Mouse (Mus musculus) lung, postnatal 0 days (tissue): ENCODE measurements at regions not wholly inside any gene's neighbourhood (a gene's known extent, or its start where the extent isn't known, plus 50 kb on each side); places are given as distances from the start of the nearest gene placed in this dataset.

ENCODE experiments used
- ATAC-seq: fragments of 200-750 bp; cut with Nextera tagmentation; 2 replicates; pipeline ENCODE4 v1.8.0; 2017; ENCODE audit warnings: moderate library complexity
- DNase-seq: peaks from one replicate; pipeline ENCODE4 v3.0.0-alpha.2; 2016; ENCODE audit warnings: low spot score
- H3K27ac ChIP-seq: fragments of 300-500 bp; sonication (generic); 2 replicates; pipeline ENCODE4 v1.5.1; 2014; ENCODE audit warnings: antibody characterized with exemption, mild to moderate bottlenecking, low read length, mixed read lengths
- H3K27me3 ChIP-seq: fragments of 300-500 bp; sonication (generic); replicated peaks from 2 replicates; pipeline ENCODE4 v1.6.1; 2014; ENCODE audit warnings: low read length, mixed read lengths; ENCODE audit not compliant: insufficient read depth
- H3K36me3 ChIP-seq: fragments of 300-500 bp; sonication (generic); 2 replicates; pipeline ENCODE4 v1.6.1; 2014; ENCODE audit warnings: low read length, mixed read lengths; ENCODE audit not compliant: insufficient read depth
- H3K4me1 ChIP-seq: fragments of 300-500 bp; sonication (generic); 2 replicates; pipeline ENCODE4 v1.6.1; 2014; ENCODE audit warnings: antibody characterized with exemption, low read depth, low read length, mixed read lengths; ENCODE audit not compliant: insufficient read depth
- H3K4me2 ChIP-seq: fragments of 300-500 bp; sonication (generic); replicated peaks from 2 replicates; pipeline ENCODE4 v1.6.1; 2014; ENCODE audit warnings: low read depth, mild to moderate bottlenecking, low read length, moderate library complexity, mixed read lengths
- H3K4me3 ChIP-seq: fragments of 300-500 bp; sonication (generic); 2 replicates; pipeline ENCODE4 v1.5.1; 2014; ENCODE audit warnings: low read depth, low read length
- H3K9ac ChIP-seq: fragments of 300-500 bp; sonication (generic); replicated peaks from 2 replicates; pipeline ENCODE4 v1.6.1; 2014; ENCODE audit warnings: low read depth, mild to moderate bottlenecking
- H3K9me3 ChIP-seq: fragments of 300-500 bp; sonication (generic); 2 replicates; pipeline ENCODE4 v1.6.1; 2016; ENCODE audit warnings: low read length, mixed read lengths
- CTCF ChIP-seq: IDR thresholded peaks from 2 replicates; pipeline ENCODE4 v1.5.1; 2016; ENCODE audit warnings: antibody characterized with exemption, mild to moderate bottlenecking
- EP300 ChIP-seq: IDR thresholded peaks from 2 replicates; pipeline ENCODE4 v1.6.1; 2016; ENCODE audit warnings: antibody characterized with exemption, mild to moderate bottlenecking, control low read depth
- WGBS: fragments of 180-500 bp; shearing (Covaris S2); extraction: QIAGEN DNeasy Blood & Tissue Kit; methylation state at CpG from one replicate; pipeline ENCODE4 v1.1.7; 2014; 5-methylcytosine and 5-hydroxymethylcytosine counted together

DNA sequence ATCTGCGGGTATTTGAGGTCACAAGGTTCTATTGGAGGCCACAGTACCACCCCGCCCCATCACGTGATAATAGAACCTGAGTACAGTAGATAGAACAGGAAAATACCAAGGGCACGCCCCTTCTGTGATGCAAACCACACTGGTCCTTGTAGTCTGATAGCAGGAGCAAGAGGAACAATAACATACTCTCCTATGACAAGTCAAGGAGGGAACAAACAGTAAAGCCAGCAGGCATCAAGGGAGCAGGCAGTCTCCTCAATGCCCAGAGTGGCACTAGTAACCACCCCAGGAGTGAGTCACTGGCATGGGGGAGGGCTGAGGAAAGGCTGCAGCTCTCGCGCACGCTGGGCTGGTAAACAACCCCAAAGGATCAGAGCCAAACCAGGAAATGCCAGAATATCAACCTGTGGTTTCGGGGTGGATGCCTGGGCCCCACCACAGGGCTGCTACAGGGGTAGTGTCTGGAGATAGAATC, 150.5 kb upstream of the Tmc1 start:
- no peaks in the 10 kb centered on the region for H3K36me3 ChIP-seq
- TF ChIP-seq EP300 (no peak), CTCF (no peak)
- peaks cover 6% of the 10 kb centered on the region; the same call in 1 of the 2 replicates for H3K4me1 ChIP-seq
- H3K4me3 ChIP-seq: no peak overlapping the region
- ATAC-seq (peak; percentile 77), DNase-seq (peak; percentile 68)
- H3K27me3 ChIP-seq: no peaks in the 10 kb centered on the region
- H3K9ac ChIP-seq: no peak overlapping the region
- H3K27ac ChIP-seq: no peak overlapping the region
- WGBS: 54% methylated on average over 8 of the region's 8 CpGs
- no peaks in the 10 kb centered on the region for H3K9me3 ChIP-seq
- H3K4me2 ChIP-seq: no peak overlapping the region

DNA sequence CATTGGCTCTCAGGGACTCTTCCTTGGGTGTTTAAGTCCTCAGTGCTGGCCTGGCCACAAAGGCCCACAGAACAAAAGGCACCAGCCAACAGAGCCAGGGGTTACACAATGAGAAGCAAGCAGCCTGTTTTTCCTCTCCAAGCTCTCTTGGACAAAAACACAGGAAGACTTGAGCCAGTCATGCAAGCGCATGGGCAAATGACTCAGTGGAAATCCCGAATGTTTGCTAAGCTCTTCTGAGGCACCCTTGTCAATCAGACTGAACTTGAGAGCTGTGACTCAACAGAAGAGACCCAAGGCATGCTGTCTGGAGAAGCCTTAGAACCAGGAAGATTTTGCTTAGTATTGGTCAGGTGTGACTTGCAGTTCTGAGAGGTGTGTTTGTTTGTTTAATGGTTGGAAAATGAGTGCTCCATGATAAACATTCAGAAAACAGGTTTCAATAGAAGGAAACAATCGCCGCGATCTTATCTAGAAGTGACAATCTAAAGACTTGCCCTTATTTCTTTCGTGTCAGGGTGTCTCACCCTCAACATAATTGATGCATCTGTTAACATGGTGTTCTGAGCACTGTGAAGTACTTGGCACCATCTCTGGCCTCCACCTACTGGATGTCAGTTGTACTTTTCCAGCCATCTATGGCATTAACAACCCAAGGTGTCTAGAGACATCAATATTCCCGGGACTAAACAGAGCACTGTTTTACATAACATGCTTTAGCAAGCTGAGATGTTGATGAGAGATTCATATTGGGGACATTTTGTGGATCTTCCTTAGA, 124.0 kb upstream of the Tmc1 start:
- no peaks in the 10 kb centered on the region for H3K4me1 ChIP-seq
- no peak; the same call in 1 of the 2 replicates for TF ChIP-seq CTCF
- TF ChIP-seq EP300: peak; percentile 78
- DNase-seq (peak; percentile 94), ATAC-seq (peak; percentile 97)
- WGBS: 52% methylated on average over 7 of the region's 7 CpGs
- H3K27ac ChIP-seq: no peak overlapping the region
- H3K9ac ChIP-seq: no peak overlapping the region
- no peaks in the 10 kb centered on the region for H3K9me3 ChIP-seq
- H3K4me2 ChIP-seq: no peak overlapping the region
- H3K4me3 ChIP-seq: no peak overlapping the region
- H3K36me3 ChIP-seq: no peaks in the 10 kb centered on the region
- H3K27me3 ChIP-seq: no peaks in the 10 kb centered on the region

DNA sequence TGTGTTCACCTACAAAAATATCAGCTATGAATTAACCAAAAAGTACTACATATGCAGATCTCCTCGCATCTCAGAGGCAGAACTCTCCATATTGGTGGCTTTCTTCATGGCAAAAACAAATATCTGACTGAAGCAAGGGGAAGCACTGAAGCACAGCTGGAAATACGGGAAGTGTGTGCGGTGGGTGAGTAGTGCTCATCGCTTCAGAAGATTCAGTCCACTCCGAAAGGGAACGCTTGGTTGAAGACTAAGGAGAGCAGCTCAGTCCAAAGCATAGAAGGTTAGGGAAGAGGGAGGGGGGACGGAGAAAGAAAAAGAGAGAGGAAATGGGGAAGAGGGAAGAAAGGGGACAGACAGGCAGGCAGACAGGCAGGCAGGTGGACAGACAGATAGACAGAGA, 114.4 kb upstream of the Tmc1 start:
- Histone ChIP-seq H3K9ac (no peak overlapping the region), H3K27ac (no peak overlapping the region), H3K9me3 (no peaks in the 10 kb centered on the region), H3K4me3 (no peak overlapping the region), H3K27me3 (no peaks in the 10 kb centered on the region), H3K4me2 (no peak overlapping the region), H3K4me1 (no peaks in the 10 kb centered on the region), H3K36me3 (no peaks in the 10 kb centered on the region)
- TF ChIP-seq CTCF: no peak
- WGBS: 84% methylated on average over 7 of the region's 7 CpGs
- ATAC-seq: no peak
- DNase-seq: no peak

DNA sequence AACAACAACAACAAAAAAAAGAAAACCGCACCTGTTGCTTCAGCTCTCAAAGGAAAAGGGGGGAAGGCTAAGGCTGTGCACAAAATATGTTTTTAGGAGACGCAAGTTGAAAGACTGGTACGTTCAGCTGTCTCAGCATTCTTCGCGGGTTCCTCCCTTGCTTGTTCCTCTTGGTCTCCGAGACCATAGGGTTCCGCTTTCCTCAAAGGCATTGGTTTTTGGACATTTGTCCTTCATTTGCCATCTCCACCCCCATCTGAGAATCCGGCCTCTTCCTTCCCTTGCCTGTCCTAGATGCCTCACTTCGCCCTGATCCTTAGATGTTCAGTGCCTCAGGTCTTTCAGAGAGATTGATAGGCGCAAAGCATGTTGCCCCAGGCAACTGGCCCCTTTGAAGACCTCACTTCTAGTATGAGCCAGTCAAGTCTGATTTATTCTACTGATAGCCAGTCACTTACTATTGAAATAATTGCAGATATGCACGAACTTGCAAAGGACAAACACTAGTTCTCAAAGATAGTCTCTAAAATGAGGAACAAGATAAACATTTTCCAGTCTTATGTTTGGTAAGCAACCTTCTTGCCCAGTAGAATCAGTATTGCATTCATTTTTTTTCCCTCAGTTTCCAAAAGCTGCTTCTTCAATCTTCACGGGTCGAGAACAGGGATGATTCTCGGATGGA, 112.6 kb upstream of the Tmc1 start:
- no peak overlapping the region for H3K4me3 ChIP-seq
- WGBS: 89% methylated on average over 14 of the region's 14 CpGs
- no peak for ATAC-seq
- DNase-seq: no peak
- no peaks in the 10 kb centered on the region for H3K27me3 ChIP-seq
- no peaks in the 10 kb centered on the region for H3K9me3 ChIP-seq
- H3K27ac ChIP-seq: no peak overlapping the region
- no peaks in the 10 kb centered on the region for H3K4me1 ChIP-seq
- TF ChIP-seq CTCF: no peak
- TF ChIP-seq EP300: no peak
- no peak overlapping the region for H3K4me2 ChIP-seq
- H3K36me3 ChIP-seq: no peaks in the 10 kb centered on the region
- no peak overlapping the region for H3K9ac ChIP-seq

DNA sequence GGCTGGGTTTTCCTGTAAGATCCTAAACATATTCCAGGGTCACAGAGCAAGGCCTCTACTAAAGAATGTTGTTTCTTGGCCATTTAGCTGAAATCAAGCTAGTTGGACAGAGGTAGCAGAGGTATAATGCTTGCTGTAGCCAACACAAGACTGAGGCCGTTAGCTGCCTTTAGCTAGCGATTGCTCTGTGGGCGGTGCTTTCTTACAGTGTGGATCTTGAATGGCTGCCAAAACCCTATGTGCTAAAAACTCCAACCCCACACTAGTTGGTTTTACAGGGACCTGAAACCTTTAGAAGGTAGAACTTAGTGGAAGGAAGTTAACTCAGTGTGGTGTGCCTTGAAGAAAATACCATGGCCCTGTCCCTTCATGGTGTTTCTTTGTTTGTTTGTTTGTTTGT, 110.9 kb upstream of the Tmc1 start:
- no peak for TF ChIP-seq CTCF
- TF ChIP-seq EP300: no peak
- Histone ChIP-seq H3K4me3 (no peak overlapping the region), H3K4me1 (no peaks in the 10 kb centered on the region), H3K9ac (no peak overlapping the region), H3K27me3 (no peaks in the 10 kb centered on the region), H3K27ac (no peak overlapping the region), H3K9me3 (no peaks in the 10 kb centered on the region), H3K4me2 (no peak overlapping the region), H3K36me3 (no peaks in the 10 kb centered on the region)
- WGBS: 65% methylated on average over 3 of the region's 3 CpGs
- DNase-seq (no peak), ATAC-seq (no peak)

DNA sequence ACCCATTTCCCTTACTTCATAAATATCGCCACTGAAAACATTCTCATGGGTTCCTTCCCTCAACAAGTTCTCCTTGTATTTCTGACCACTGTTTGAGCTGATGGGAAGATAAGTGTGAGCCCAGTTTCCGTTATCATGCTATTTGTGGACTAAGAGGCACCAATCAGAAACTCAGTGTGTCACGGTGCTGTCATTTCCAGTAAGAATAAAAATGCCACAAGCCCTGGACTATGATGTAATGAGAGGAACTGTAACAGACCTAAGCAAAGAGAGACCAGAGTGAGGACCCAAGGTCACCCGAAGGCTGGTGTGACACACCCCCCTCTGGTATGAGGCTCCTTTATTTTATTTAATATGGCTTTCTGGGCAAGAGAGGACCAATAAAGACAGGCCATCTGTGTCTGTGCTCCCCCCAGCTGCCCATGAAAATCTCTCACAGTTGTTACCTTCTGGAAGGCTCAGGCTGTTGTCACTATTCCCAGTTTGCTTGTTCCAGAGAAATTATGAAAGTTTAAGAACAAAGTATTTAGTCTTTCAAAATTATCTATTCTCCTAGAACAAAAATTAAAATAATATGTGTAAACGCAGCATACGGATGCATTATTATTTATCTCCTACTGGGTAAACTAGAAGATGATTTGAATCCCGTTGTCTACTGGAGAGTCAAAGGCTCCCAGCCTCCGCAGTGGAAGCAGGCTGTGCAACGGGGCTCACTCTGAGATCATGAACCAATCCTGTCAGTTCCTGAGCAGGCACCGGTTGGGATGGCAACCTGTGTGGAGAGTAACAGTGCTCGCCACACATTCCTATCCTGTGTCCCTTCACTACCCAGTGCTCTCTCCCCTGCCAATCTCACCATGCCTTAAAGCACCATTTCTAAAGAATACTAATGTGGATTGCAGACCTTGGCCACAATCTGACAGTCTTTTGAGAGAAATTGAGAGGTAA, 99.9 kb upstream of the Tmc1 start:
- Histone ChIP-seq H3K4me3 (no peak overlapping the region), H3K36me3 (no peaks in the 10 kb centered on the region), H3K27me3 (no peaks in the 10 kb centered on the region), H3K9ac (no peak overlapping the region), H3K27ac (no peak overlapping the region), H3K4me1 (no peaks in the 10 kb centered on the region), H3K9me3 (no peaks in the 10 kb centered on the region), H3K4me2 (no peak overlapping the region)
- 77% methylated on average over 11 of the region's 11 CpGs for WGBS
- TF ChIP-seq EP300 (no peak), CTCF (no peak)
- DNase-seq: no peak
- no peak for ATAC-seq
